21 mouse cellular contexts compared by ENCODE assay signal in the genomic region with DNA sequence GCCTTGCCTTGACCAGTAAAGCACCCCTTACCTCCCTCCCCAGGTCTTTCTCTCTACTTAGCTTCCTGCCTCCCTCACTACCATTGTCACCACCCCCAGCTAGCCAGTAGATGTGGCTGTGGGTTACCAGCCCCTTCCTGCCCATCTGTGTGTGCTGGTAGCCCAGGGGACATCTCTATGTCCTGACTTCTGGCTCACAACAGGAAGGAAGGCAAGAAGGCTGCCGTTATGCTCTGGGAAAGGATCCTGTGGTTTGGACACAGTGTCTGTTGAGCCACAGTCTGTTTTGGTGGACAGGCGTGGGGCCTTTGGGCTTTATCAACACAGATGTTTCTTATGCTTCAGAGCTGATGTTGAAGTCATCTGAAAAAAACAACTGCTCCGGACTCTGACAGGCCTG. TPM values are rescaled to one million over a fixed set of nuclear protein-coding genes. Genes with fewer than 3 reads are reported as not detected.
A peak's percentile ranks its signal among the peaks of the same experiment; 100 is the strongest.
DNase-seq lines count a peak whose midpoint lies in the region; ATAC-seq and TF ChIP-seq lines count a peak whose summit lies in the region.
"Had no signal": no experiment of that assay in that cellular context is flagged by ENCODE, and none has a peak within 500 bp of the region (broad histone marks: within the 10 kb centered on the region; RNA-seq: fewer than 3 reads in every experiment).

No protein-coding gene starts in this region.

- no peaks in the 10 kb centered on the region for H3K9me3 ChIP-seq in heart, embryonic 16.5 days (replicated peaks; ENCODE audit: control insufficient read depth, low read length)
- no peaks in the 10 kb centered on the region for H3K9me3 ChIP-seq in liver, embryonic 11.5 days (ENCODE audit: control insufficient read depth, low read length)
- H3K9me3 ChIP-seq: embryonic facial prominence, embryonic 12.5 days; forebrain, embryonic 15.5 days; hindbrain, embryonic 10.5 days; neural tube, embryonic 13.5 days had no signal

- H3K36me3 ChIP-seq in heart, embryonic 16.5 days (ENCODE audit: control insufficient read depth, insufficient read depth) = no peaks in the 10 kb centered on the region
- no peaks in the 10 kb centered on the region for H3K36me3 ChIP-seq in liver, embryonic 11.5 days (ENCODE audit: control insufficient read depth, insufficient read depth, low read length)
- H3K36me3 ChIP-seq in myocyte (ENCODE audit: control insufficient read depth, insufficient read depth) = no peaks in the 10 kb centered on the region
- H3K36me3 ChIP-seq: embryonic facial prominence, embryonic 12.5 days; forebrain, embryonic 15.5 days; hindbrain, embryonic 10.5 days; neural tube, embryonic 13.5 days had no signal

- ATAC-seq in heart, embryonic 16.5 days (replicated peaks; ENCODE audit: extremely low read depth, insufficient read depth, low FRiP score) = 0 out of 2 replicates have a peak, but pooled peaks have one; percentile 32
- no peak for ATAC-seq in liver, embryonic 11.5 days (replicated peaks; ENCODE audit: low FRiP score)
- ATAC-seq: forebrain, embryonic 15.5 days had no signal

- no peak overlapping the region for H3K4me3 ChIP-seq in heart, embryonic 16.5 days (ENCODE audit: low read length)
- no peak overlapping the region for H3K4me3 ChIP-seq in liver, embryonic 11.5 days (ENCODE audit: low read depth, low read length)
- H3K4me3 ChIP-seq in myocyte = no peak overlapping the region
- H3K4me3 ChIP-seq: embryonic facial prominence, embryonic 12.5 days; forebrain, embryonic 15.5 days; hindbrain, embryonic 10.5 days; neural tube, embryonic 13.5 days had no signal

- no peaks in the 10 kb centered on the region for H3K79me2 ChIP-seq in myocyte (ENCODE audit: control insufficient read depth, insufficient read depth)

- H3ac ChIP-seq in myocyte (ENCODE audit: control insufficient read depth, insufficient read length) = no peak overlapping the region

- H3K27ac ChIP-seq in heart, embryonic 16.5 days (ENCODE audit: low read length) = no peak overlapping the region
- peak overlapping the region; percentile 57; the same call in 1 of the 2 replicates for H3K27ac ChIP-seq in liver, embryonic 11.5 days (ENCODE audit: low read depth, low read length)
- H3K27ac ChIP-seq: embryonic facial prominence, embryonic 12.5 days; forebrain, embryonic 15.5 days; neural tube, embryonic 13.5 days had no signal

- WGBS in heart, embryonic 16.5 days = 56% methylated on average over 3 of the region's 3 CpGs
- WGBS in liver, embryonic 11.5 days = 47% methylated on average over 3 of the region's 3 CpGs

- H3K9ac ChIP-seq in heart, embryonic 16.5 days (ENCODE audit: low read length) = no peak overlapping the region
- no peak overlapping the region for H3K9ac ChIP-seq in liver, embryonic 11.5 days (ENCODE audit: low read depth, low read length)
- H3K9ac ChIP-seq: embryonic facial prominence, embryonic 12.5 days; forebrain, embryonic 15.5 days; lung, embryonic 14.5 days; neural tube, embryonic 13.5 days had no signal

- no peaks in the 10 kb centered on the region for H3K4me1 ChIP-seq in heart, embryonic 16.5 days (ENCODE audit: control insufficient read depth, insufficient read depth, low read length)
- H3K4me1 ChIP-seq in liver, embryonic 11.5 days (replicated peaks; ENCODE audit: control insufficient read depth, insufficient read depth, low read length) = no peaks in the 10 kb centered on the region; the same call in 1 of the 2 replicates
- H3K4me1 ChIP-seq: embryonic facial prominence, embryonic 12.5 days; forebrain, embryonic 15.5 days had no signal

- no peak for TF ChIP-seq POLR2A in myocyte (IDR thresholded peaks at IDR 0.05; ENCODE audit: insufficient read length, low read depth)

- no peaks in the 10 kb centered on the region for H3K27me3 ChIP-seq in heart, embryonic 16.5 days (ENCODE audit: control insufficient read depth, insufficient read depth, low read length)
- no peaks in the 10 kb centered on the region for H3K27me3 ChIP-seq in liver, embryonic 11.5 days (replicated peaks; ENCODE audit: control insufficient read depth, insufficient read depth, low read length)
- no peaks in the 10 kb centered on the region for H3K27me3 ChIP-seq in myocyte (ENCODE audit: control insufficient read depth, insufficient read depth, insufficient read length)
- H3K27me3 ChIP-seq: embryonic facial prominence, embryonic 12.5 days; forebrain, embryonic 15.5 days; neural tube, embryonic 13.5 days had no signal

- no peak for DNase-seq in heart, postnatal 4 days
- DNase-seq in fibroblast of lung, adult 2 months (ENCODE audit: low read depth) = peak; percentile 13
- no peak for DNase-seq in liver, embryonic 11.5 days (ENCODE audit: low spot score)
- DNase-seq in frontal cortex, adult 2 months (ENCODE audit: extremely low spot score in 1 of 2, low spot score in 1 of 2) = no peak
- no peak for DNase-seq in urinary bladder, postnatal 4 days (ENCODE audit: low spot score in 2 of 2)
- DNase-seq: adrenal gland, adult 2 months; cerebellum, adult 9-11 months; kidney, adult 2 months; kidney, postnatal 10 days; lung, embryonic 14.5 days; lung, postnatal 36 days; right cerebral cortex, adult 18-20 months; spleen, adult 18-20 months had no signal

- no peak overlapping the region for H3K4me2 ChIP-seq in heart, embryonic 16.5 days (ENCODE audit: low read depth, low read length)
- no peak overlapping the region for H3K4me2 ChIP-seq in liver, embryonic 11.5 days
- H3K4me2 ChIP-seq in myocyte (ENCODE audit: low read depth) = peak overlapping the region; percentile 7
- H3K4me2 ChIP-seq: embryonic facial prominence, embryonic 12.5 days; forebrain, embryonic 15.5 days; lung, embryonic 14.5 days; midbrain, embryonic 11.5 days; neural tube, embryonic 13.5 days had no signal

TF ChIP-seq in myocyte, 11 proteins besides CTCF, POLR2A, EP300 and RAD21:
- TF ChIP-seq MYOD1 (IDR thresholded peaks at IDR 0.05; ENCODE audit: control insufficient read depth in 1 of 3, insufficient read length in 2 of 3, low read depth in 2 of 3) (no peak), REST (IDR thresholded peaks at IDR 0.05; ENCODE audit: insufficient read depth, insufficient read length) (no peak), USF1 (IDR thresholded peaks at IDR 0.05; ENCODE audit: low read depth) (no peak), MAX (IDR thresholded peaks at IDR 0.05; ENCODE audit: low read depth) (no peak), TCF12 (IDR thresholded peaks at IDR 0.05; ENCODE audit: insufficient read depth, poor library complexity, severe bottlenecking) (no peak)

RNA-seq across cellular contexts. Expression of a gene that starts 7.9 kb away (rescaled TPM):
- polyA plus RNA-seq in heart, embryonic 16.5 days (2015; fragmentation: Nextera tagmentation; extraction: Ambion mirVana) = 0.46 and 0.56 TPM in 2 replicates
- not detected for total RNA-seq in heart, postnatal 4 days (2021)
- polyA plus RNA-seq in liver, embryonic 11.5 days (2014; fragmentation: Nextera tagmentation; extraction: Ambion mirVana) = 0.26 TPM in 1 of 2 replicates, not detected in the other
- polyA plus RNA-seq in myocyte (2012; fragmentation: generic; extraction: Trizol) = 0.02 TPM
- 0.80 and 1.2 TPM in 2 replicates for polyA plus RNA-seq in frontal cortex, adult 2 months (2012; rRNA removed)
- total RNA-seq: adrenal gland, adult 2 months; gastrocnemius, adult 18-20 months had no signal
- polyA plus RNA-seq: adrenal gland, adult 2 months; lung, embryonic 14.5 days had no signal

RNA-seq across cellular contexts. Expression of a gene that starts 29.5 kb away (rescaled TPM):
- 4.9 and 5.2 TPM in 2 replicates for polyA plus RNA-seq in heart, embryonic 16.5 days (2015; fragmentation: Nextera tagmentation; extraction: Ambion mirVana)
- total RNA-seq in heart, postnatal 4 days (2021) = 1 to 10 TPM; 3.3 to 3.8 TPM
- polyA plus RNA-seq in liver, embryonic 11.5 days (2014; fragmentation: Nextera tagmentation; extraction: Ambion mirVana) = 11.8 and 11.9 TPM in 2 replicates
- polyA plus RNA-seq in myocyte (2012; fragmentation: generic; extraction: Trizol) = 9.1 TPM
- polyA plus RNA-seq in frontal cortex, adult 2 months (2012; rRNA removed) = 0.54 and 0.59 TPM in 2 replicates

RNA-seq across cellular contexts. Expression of a gene that starts 34.0 kb away (rescaled TPM):
- 17.1 and 19.1 TPM in 2 replicates for polyA plus RNA-seq in heart, embryonic 16.5 days (2015; fragmentation: Nextera tagmentation; extraction: Ambion mirVana)
- total RNA-seq in heart, postnatal 4 days (2021) = 10 to 100 TPM; 13.0 to 15.0 TPM
- 25.1 and 26.6 TPM in 2 replicates for polyA plus RNA-seq in liver, embryonic 11.5 days (2014; fragmentation: Nextera tagmentation; extraction: Ambion mirVana)
- 20.0 TPM for polyA plus RNA-seq in myocyte (2012; fragmentation: generic; extraction: Trizol)
- polyA plus RNA-seq in frontal cortex, adult 2 months (2012; rRNA removed) = 50.8 and 53.0 TPM in 2 replicates
